Mouse (Mus musculus) thymus, adult 2 months (tissue): ENCODE data around the gene Sncg.

Experiments
- CTCF ChIP-seq: fragments of 200-500 bp; IDR thresholded peaks from 2 replicates; pipeline ENCODE4 v1.5.1; 2012; ENCODE audit warnings: mild to moderate bottlenecking, control low read depth, low read length, moderate library complexity, borderline replicate concordance; ENCODE audit not compliant: control insufficient read depth, poor library complexity, insufficient read depth; ENCODE audit errors: extremely low read depth
- POLR2A ChIP-seq: fragments of 200-500 bp; IDR thresholded peaks from 2 replicates; pipeline ENCODE4 v1.6.1; 2012; ENCODE audit warnings: mild to moderate bottlenecking, low read length, control low read depth, moderate library complexity; ENCODE audit not compliant: control insufficient read depth, poor library complexity, insufficient read depth; ENCODE audit errors: extremely low read depth

DNA sequence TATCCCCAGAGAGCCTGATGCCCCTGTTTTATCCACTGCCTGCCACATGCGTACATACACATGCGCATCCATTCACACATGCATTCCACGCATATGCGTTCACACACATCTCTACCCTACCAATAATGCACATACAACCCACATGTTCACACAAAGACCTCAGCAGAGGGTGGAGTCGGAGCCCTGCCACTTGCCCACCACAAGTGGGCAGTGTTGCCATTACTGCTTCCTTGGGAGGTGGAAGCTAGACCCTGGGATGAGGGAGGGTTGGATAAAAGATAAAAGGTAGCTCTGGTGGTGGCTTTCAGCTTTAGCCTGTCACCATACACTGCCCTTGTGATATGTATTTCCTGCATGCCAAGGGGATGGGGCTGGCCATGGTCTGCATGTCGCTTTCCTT is 1.9 kb downstream of the Sncg start:
- no peak for TF ChIP-seq CTCF
- no peak for TF ChIP-seq POLR2A
